Mouse (Mus musculus) liver, adult 2 months (tissue): Measurements from ENCODE around the gene Ppp1cc.

Experiments
- CTCF ChIP-seq: fragments of 200-500 bp; IDR thresholded peaks from 2 replicates; pipeline ENCODE4 v1.5.1; 2011; ENCODE audit warnings: low read depth, low read length, control low read depth
- POLR2A ChIP-seq: fragments of 200-500 bp; IDR thresholded peaks from 2 replicates; pipeline ENCODE4 v1.6.1; 2011; ENCODE audit warnings: low read length, control low read depth; ENCODE audit not compliant: insufficient read depth; ENCODE audit errors: extremely low read depth

DNA sequence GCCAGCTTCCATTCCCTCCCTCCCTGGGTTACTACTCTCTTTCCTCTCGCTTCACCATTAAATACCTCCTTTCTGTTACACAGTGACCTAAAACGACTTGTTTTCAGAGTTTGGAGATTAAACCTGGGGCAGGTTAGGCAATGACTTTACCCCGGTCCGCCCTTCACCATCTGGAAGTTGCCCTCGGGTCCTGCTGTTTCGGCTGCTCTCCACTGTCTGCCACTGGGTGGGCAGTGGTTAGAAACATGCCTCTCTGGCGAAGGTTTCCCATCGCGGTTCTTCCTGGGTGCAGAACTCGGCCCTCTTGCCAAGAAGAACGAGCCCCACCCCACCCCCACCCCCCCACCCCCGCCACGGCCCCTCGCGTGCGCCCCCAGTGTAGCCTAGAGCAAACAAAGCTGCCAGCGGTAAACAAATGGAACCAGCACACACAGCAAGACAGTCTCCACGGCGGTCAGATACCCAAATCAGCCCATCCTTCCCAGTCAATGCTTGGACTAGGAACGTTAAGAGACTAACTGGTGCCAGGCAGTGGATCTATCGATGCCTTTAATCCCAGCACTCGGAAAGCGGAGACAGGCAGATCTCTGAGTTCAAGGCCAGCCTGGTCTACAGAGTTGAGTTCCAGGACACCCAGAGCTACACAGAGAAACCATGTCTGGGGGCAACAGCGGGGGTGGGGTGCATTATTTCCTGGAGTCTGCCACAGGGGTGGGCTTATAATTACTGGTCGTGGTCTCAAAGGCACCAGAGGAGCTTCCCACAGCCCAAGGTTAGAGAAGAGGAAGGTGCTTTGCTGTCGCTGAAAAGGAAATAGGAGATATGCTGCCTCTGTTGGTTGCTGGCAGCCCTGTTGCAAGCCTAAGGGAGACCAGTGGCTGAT, 25.7 kb upstream of the Ppp1cc start:
- no peak for TF ChIP-seq CTCF
- TF ChIP-seq POLR2A = no peak
